In genomic region chr7:26667466-26667865, GRCm38 (mm10) we compare ENCODE assay signal across 3 mouse cellular contexts.
DNase-seq lines count a peak whose midpoint lies in the region.

No protein-coding gene starts in this region.

- DNase-seq in ES-CJ7 (ENCODE audit: low read depth, low spot score) (peak; percentile 64), R1 (ENCODE audit: low read depth, low spot score) (peak; percentile 61), ZHBTc4 (ENCODE audit: low read depth, low spot score) (peak; percentile 64)
